Mouse (Mus musculus): Measurements from ENCODE around the gene Rbpjl.

DNA sequence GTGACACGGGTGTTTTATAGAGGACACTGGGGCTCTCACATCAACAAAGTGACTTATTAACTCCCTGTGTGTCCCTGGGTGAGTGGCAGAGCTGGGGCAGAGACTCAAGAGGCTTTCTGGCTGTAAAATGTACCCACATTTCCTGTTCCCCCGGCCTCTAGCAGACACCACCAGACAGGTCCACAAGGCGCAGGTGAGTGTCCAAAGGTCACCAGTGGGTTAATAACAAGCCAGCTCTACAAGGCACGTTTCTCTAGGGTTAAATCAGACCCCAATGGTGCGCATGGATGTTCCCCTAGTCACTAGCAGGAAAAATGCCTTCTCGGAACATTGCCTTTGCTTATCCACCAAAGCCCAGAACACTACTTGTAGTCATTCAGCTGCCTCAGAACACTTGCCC lies 34.8 kb downstream of the Rbpjl start:
- TF ChIP-seq CTCF (IDR thresholded peaks at IDR 0.05; ENCODE audit: insufficient read depth, low read length) (no peak), POLR2A (IDR thresholded peaks at IDR 0.05; ENCODE audit: borderline replicate concordance, extremely low read depth, low read depth, low read length) (no peak)

Data from lung, adult 2 months (tissue).